20 mouse cellular contexts compared by ENCODE assay signal in genomic region chr10:17794443-17794842, GRCm38 (mm10).
"Had no signal": no experiment of that assay in that cellular context is flagged by ENCODE, and none has a peak within 500 bp of the region (broad histone marks: within the 10 kb centered on the region; RNA-seq: fewer than 3 reads in every experiment).

No protein-coding gene starts in this region.

- H3K9ac ChIP-seq: limb, embryonic 12.5 days; limb, embryonic 15.5 days; liver, embryonic 14.5 days; liver, postnatal 0 days; lung, embryonic 14.5 days; midbrain, embryonic 15.5 days; neural tube, embryonic 13.5 days had no signal

- H3K9me3 ChIP-seq: limb, embryonic 12.5 days; limb, embryonic 15.5 days; megakaryocyte, embryonic 14.5 days; midbrain, embryonic 15.5 days; neural tube, embryonic 13.5 days had no signal

- H3K4me2 ChIP-seq: limb, embryonic 12.5 days; limb, embryonic 15.5 days; liver, embryonic 11.5 days; lung, embryonic 14.5 days; midbrain, embryonic 15.5 days; neural tube, embryonic 13.5 days had no signal

- DNase-seq: kidney, adult 9 months; kidney, postnatal 14 days; kidney, postnatal 4 days; left cerebral cortex, postnatal 4 days; liver, postnatal 0 days; lung, postnatal 10 days; lung, postnatal 36 days; retina, postnatal 1 day; right cerebral cortex, postnatal 25 days; thymus, adult 18-20 months; thymus, postnatal 36 days had no signal

- H3K27me3 ChIP-seq: limb, embryonic 12.5 days; limb, embryonic 15.5 days; megakaryocyte, embryonic 14.5 days; midbrain, embryonic 15.5 days; neural tube, embryonic 13.5 days had no signal

- ATAC-seq: liver, postnatal 0 days; midbrain, embryonic 15.5 days had no signal

- H3K27ac ChIP-seq: limb, embryonic 12.5 days; limb, embryonic 15.5 days; liver, embryonic 14.5 days; midbrain, embryonic 15.5 days; neural tube, embryonic 13.5 days had no signal

- H3K4me3 ChIP-seq: limb, embryonic 12.5 days; limb, embryonic 15.5 days; megakaryocyte, embryonic 14.5 days; midbrain, embryonic 10.5 days; midbrain, embryonic 15.5 days; neural tube, embryonic 13.5 days had no signal

- H3K36me3 ChIP-seq: limb, embryonic 12.5 days; limb, embryonic 15.5 days; midbrain, embryonic 15.5 days; neural tube, embryonic 13.5 days had no signal
